Mouse (Mus musculus): ENCODE results near the gene Il2.

- TF ChIP-seq CTCF (IDR thresholded peaks at IDR 0.05; ENCODE audit: control insufficient read depth, insufficient read depth, low read length) (no peak), POLR2A (IDR thresholded peaks at IDR 0.05; ENCODE audit: borderline replicate concordance, control insufficient read depth, low read depth, low read length) (no peak)
These were observed 28.6 kb upstream of the Il2 start for GRCm38 (mm10) chr3:37154396-37154795.
